Mouse (Mus musculus) liver, embryonic 14.5 days (tissue): ENCODE measurements around the gene Pmf1.

ENCODE experiments used
- CTCF ChIP-seq: IDR thresholded peaks from 2 replicates; pipeline ENCODE4 v1.5.1; 2016; ENCODE audit warnings: antibody characterized with exemption, low read depth, control low read depth
- EP300 ChIP-seq: IDR thresholded peaks from 2 replicates; pipeline ENCODE4 v1.6.1; 2016; ENCODE audit warnings: antibody characterized with exemption, low read depth

- TF ChIP-seq CTCF (no peak), EP300 (no peak)
These were observed 11.5 kb downstream of the Pmf1 start for GRCm38 (mm10) chr3:88398666-88399065.
